Mouse (Mus musculus) yolk sac, embryonic 10.5 days (tissue): ENCODE data around the gene Nupr1l.
A peak's percentile ranks its signal among the peaks of the same experiment; 100 is the strongest.
"Not testable (repeated sequence)": the region's sequence is repeated elsewhere in the genome, so short reads cannot be mapped to it uniquely, and the experiment has no call there.

Experiments used
- DNase-seq: peaks from one replicate; pipeline ENCODE4 v3.0.0-alpha.2; 2017; ENCODE audit warnings: low spot score

Nupr1l gene

DNA sequence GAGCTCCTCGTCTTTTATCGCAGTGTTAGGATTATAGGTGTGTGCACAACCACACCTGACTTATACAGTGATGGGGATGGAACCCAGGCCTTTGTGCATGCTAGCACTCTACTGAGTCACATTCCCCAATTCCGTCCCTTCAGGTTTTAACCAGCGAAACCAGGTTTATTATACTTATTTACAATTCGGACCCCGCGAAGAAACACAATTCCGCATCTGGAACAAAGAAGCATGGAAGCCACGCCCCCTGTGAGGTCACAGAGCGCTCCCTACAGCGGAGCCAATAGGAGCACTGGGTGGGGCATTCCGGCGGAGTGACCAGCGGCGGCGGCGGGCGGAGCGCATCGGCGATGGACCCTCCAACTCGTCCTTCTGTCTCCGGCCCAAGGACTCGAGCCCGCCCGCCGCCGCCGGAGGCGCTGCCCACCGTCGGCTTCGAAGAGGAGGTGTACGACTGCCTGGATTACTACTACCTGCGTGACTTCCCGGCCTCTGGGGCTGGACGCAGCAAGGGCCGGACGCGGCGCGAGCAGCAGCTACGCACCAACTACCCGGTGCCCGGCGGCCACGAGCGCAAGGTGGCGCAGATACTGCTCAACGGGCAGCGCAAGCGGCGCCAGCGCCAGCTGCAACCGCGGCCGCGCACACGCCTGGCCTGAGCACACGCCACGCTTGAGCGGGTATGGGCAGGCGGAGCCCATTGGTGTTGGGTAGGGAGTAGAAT, at the start of gene Nupr1l:
Gene Nupr1l, plus strand, starts transcription at position 299 of the 724 bp plus-strand sequence.
- peak; percentile 91 for DNase-seq

DNA sequence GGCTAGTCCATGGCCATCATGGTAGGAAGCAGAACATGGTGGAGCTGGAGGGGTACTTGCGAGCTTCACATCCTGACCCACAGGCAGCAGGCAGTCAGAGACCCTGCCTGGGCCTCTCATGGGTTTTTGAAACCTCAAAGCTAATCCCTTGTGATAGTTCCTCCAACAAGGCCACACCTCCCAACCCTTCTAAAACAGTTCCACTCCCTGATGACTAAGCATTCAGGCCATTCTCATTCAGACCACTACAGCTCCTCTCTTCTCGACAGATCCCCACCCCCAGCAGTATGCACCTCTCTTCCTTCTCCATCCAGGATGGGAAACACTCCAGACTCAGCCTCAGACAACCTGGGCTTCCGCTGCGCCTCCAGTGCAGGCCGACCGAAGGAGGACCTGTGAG, 46.0 kb upstream of the Nupr1l start:
- DNase-seq, result no peak

DNA sequence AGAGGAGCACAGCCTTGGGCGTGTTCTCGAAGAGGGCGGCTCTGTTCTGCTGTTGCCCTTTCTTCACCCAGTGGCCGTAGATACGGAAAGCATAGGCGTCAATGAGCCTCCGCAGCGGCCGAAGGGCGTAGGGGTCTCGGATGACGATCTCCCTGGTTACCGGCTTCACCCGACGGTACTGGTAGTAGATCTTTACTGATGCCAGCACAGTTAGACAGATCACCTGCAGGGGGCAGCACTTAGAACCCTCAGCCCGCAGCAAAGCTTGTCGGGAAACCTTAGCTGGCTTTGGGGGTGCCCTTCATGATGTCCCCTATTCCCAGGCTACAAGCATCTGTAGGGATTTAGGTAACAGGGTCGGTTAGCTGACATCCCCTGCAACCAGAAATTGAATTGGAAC, 43.9 kb upstream of the Nupr1l start:
- DNase-seq, result no peak

DNA sequence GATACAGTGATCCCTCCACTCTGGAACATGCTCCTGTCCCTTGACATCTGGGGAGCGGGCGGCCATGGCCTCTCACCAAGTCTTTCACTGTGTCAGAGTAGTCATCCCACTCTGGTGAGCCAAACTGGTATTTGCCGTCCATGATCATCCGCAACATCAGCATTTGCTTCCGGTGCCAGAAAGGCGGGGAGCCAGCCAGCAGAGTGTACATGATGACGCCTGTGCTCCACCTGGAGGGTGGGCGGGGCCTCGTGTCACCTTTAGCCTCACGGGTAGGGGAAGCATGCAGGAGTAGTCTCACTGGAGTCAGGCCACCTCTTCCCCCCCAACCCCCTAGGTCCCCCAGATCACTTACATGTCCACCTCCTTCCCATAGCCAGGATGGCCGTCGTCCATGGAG, 42.5 kb upstream of the Nupr1l start:
- DNase-seq, result no peak

GRCm38 (mm10) chr5:129869238-129869995, 38.9 kb upstream of the Nupr1l start:
- no peak for DNase-seq

DNA sequence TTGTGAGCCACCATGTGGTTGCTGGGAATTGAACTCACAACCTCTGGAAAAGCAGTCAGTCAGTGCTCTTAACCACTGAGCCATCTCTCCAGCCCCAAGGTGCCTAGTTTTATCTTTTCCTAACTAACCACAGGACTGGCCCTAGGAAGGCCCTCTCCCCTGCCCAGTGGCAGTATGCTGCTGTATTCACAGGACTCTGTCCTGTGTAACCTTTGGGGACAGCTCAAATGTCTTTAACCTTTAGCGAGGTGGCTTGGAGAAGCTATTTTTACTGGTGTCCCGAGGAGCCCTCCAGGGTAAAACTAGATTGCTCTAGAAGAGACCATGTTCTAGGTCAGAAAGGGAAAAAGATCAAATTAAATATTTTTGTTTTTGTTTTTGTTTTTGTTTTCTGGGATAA, 37.1 kb upstream of the Nupr1l start:
- no peak for DNase-seq

DNA sequence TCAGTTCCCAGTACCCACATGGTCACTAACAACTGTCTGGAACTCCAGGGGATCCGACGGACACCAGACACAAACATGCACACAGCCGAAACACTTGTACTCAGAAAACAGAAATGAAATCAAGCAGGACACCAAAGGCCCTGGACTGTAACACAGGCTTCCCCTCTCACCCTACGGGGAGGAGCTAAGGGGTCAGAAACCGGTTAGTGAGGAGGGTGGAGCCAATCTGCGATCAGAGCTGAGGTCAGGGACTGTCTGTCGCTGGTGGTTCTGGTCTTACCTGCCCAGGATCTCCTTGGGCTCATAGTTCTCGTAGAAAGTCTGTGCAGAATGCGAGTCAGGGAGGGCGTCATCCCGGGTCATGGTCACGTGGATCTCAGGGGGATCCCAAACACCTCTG, 34.4 kb upstream of the Nupr1l start:
- no peak for DNase-seq

DNA sequence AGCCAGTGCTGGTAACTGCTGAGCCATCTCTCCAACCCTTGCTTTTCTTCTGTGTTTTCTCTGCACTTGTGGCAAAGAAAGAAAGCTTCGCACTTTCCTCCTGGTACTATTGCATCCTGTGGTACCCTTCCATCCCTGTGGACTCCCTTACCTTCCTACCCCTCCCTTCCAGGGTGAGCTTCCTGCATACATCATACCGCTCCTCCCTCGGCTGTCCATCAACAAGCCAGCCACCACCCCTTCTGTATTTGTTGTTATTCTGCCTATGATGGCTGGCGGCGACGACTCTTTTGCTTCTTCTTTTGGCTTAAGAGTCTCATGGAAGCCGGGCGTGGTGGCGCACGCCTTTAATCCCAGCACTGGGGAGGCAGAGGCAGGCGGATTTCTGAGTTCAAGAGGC, 33.2 kb upstream of the Nupr1l start:
- no peak for DNase-seq

- no peak for DNase-seq
Measured at GRCm38 (mm10) chr5:129877731-129878455, 30.4 kb upstream of the Nupr1l start.

DNA sequence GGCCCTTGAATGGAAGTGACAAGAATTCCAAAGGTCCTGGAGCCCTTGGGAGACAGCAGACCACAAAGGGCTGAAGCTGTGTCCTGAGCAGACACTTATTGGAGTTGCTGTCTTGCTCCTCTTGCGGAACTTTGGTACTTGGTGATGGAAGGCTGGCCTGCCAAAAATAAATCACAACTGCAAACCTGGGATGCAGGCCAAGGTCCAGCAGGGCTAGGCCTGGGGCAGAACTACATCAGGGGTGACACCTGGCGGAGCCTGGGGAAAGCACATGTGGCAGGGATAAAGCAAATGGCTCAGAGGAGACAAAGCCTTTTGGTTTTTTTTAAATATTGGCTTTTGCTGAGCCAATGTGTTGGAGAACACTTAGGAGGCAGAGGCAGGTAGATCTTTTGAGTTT, 29.4 kb upstream of the Nupr1l start:
- peak; percentile 58 for DNase-seq

DNA sequence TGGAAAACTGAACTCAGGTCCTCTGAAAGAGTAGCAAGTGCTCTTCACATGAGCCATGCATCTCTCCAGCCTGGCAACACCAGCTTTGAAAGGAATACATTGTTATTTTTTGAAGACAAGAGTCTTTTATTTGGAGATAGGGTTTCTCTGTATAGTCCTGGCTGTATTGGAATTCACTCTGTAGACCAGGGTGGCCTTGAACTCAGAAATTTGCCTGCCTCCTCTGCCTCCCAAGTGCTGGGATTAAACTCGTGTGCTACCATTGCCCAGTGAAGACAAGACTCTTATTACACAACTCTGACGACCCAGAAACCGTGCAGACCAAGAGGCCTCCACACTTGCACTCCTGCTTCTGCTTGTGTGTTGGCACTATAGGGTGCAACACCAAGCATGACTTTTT, 28.5 kb upstream of the Nupr1l start:
- no peak for DNase-seq

GRCm38 (mm10) chr5:129886271-129886670, 22.1 kb upstream of the Nupr1l start:
- peak; percentile 19 for DNase-seq

DNA sequence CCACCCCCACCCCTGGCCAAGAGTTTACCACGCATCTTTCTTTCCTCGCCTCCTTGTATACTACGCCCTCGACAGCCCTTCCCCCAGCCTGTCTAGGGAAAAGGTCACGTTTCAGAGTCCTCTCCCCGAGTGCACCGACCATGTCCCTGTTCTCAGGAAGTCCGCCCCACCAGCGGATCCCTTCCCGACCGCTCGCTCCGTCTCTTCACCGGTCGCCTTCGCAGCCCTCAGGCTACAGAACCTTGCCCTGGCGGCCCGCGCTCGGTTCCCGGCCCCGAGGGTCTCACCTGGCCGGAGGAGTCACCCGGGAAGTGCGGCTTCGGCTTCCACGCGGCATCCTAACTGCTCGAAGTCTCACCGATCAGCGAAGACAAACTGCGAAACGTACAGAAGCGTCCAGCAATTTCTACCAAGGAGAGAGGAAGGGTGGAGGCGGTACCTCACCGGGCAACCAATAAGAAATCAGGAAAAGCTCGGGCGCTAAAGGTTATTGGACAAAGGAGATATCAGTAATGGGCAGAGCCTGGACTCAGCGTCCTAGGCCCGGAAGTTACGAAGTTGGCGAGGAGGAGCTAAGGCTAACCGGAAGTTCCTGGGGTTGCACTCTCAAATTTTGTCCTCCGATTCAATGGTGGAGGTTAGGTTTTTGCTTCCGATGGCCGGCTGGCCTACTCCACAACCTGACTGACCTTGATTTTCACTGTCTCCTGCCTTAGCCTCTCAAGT, 21.3 kb upstream of the Nupr1l start, which contains the start of gene Chchd2:
Gene Chchd2, minus strand, starts transcription at position 560 of the 726 bp plus-strand sequence.
- peak; percentile 97 for DNase-seq

DNA sequence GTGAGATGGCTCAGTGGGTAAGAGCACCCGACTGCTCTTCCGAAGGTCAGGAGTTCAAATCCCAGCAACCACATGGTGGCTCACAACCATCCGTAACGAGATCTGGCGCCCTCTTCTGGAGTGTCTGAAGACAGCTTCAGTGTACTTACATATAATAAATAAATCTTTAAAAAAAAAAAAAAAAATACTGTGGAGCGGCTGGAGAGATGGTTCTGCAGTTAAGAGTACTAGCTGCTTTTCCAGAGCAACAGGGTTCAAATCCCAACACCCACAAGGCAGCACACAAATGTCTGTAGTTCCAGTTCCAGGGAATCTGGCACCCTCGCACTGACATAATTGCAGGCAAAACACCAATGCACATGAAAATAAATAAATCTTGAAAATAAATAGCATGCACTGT, 17.9 kb upstream of the Nupr1l start:
- DNase-seq, result not testable (repeated sequence)

- DNase-seq, result peak; percentile 91
Measured at GRCm38 (mm10) chr5:129895198-129896088, 12.9 kb upstream of the Nupr1l start, which contains the start of gene Zbed5. Gene Zbed5 (plus strand): TSS chr5:129895723.

- DNase-seq, result no peak
Measured at GRCm38 (mm10) chr5:129898449-129898848, 9.9 kb upstream of the Nupr1l start, which contains the start of gene Phkg1. Gene Phkg1 (minus strand): TSS chr5:129898549.

DNA sequence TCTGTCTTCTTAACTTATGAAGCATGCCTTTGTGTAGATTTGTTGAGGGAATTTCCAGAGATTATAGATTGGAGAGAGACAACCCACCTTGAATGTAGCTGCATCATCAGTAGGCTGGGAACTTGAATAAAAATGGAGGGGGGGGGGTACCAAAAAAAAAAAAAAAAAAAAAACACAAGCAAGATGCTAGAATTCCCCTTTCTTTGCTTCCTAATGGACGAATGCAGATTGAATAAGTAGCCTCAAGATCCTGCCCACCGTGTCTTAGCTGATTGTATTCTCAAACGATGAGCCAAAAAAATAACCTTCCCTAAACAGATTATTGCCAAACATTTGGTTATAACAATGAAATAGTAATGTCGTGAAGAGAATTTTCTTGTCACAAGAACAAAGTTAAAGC, 565 bp upstream of the Nupr1l start:
- no peak for DNase-seq

DNA sequence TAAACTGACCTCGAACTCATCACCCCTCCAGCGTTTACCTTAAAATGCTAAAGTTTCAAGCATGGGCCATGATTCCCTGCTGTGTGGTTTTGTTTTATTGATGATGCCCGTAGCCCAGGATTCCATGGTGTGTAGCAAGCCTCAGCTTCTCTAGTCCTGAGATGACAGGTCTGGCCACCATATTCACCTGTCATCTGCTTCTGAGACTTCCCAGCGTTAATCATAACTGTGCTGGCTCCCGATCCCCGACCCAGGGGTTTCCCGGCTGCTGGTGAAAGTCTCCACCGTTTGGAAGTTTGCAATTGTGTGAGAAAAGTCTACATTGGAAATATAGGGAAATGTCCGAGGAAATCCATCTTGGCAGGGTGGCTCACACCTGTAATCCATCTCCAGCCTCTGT, 807 bp downstream of the Nupr1l start:
- no peak for DNase-seq

DNA sequence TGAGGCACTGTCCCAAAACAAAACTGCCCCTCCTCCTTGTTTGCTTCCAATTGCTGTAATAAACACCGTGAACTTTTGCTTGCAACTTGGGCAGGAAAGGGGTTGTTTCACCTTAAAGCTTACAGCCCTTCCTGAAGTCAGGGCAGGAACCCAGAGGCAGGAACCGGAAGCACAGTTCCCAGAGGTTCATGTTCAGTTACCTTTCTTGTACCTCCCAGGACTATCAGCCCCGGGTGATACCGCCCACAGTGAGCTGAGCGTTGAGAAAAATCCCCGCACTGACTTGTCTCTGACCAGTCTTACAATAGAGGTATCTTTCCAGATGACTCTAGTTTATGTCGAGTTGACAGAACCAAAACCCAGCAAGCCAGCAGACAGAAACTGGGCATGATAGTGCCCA, 1.3 kb downstream of the Nupr1l start:
- DNase-seq, result no peak

GRCm38 (mm10) chr5:129914024-129914423, 5.7 kb downstream of the Nupr1l start:
- DNase-seq, result no peak

DNA sequence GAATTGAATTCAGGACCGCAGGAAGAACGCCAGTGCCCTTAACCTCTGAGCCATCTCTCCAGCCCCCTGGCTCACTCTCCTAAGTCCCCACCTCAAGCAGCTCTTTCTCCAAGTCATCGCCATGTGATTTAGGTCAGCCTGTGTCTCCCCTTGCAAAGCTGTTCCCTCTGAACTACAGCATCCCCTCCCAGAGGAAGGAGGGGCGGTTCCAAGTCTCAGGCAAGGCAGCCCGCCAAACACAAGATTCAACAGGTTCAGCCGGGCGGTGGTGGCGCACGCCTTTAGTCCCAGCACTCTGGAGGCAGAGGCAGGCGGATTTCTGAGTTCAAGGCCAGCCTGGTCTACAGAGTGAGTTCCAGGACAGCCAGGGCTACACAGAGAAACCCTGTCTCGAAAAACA, 7.2 kb downstream of the Nupr1l start:
- DNase-seq, result not testable (repeated sequence)
